Mouse (Mus musculus) ES-CJ7 (cell line): ENCODE results near the gene Actn2.

Experiments used
- DNase-seq: peaks from one replicate; pipeline ENCODE4 v3.0.0; 2011; ENCODE audit warnings: low read depth, low spot score

The Actn2 gene

DNA sequence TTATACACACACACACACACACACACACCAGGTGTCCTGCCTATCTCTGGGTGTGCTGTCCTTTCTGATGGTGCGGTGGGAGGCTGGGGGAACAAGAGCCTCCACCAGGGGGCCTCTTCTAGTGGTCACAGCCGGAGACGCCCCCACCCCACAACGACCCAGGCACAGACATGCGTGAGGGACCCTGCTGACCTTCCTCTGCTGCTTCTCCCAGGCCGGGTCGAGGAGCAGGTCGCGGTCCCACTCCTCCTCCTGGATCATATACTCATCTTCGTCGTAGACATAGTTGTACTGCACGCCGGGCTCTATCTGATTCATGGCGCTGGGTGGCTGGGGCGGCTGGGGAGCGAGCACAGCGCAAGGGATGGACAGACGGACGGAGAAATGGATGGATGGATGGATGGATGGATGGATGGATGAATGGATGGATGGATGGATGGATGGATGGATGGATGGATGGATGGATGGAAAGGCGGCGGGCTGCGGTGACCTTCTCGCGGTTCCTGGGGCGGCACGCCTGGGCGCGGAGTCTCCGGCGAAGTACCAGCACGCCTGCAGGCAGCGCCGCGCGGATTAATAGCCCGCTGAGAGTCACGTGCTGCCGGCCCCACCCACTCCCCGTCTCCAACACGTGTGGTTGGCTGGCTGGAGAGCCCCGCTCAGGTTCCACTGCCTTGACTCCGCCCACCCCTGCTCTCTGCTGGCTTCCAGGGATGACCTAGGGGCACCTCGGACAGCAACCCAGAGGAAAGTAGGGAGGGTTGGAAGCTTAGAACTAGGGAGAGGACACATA, at the start of gene Actn2:
Gene Actn2 (minus strand): TSS at position 578 of the 793 bp plus-strand sequence.
- DNase-seq, result peak; percentile 95

DNA sequence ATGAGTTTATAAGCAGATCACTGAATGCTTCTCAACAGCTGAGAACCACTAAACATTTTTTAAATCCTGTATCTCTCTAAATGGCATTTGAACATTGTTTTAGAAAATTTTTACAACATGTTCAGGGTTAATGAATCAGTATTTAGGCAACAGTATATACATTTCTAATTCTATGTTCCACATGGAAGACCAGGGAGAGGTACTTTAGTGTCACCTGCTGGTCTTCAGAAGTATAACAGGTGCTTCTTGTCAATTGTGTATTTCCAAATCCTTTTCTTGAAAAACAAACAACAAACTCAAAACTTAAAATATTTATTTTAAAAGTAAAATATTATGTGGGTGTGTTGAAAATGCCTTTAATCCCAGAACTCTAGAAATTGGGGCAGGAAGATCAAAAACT, 45.7 kb upstream of the Actn2 start:
- peak; percentile 33 for DNase-seq

DNA sequence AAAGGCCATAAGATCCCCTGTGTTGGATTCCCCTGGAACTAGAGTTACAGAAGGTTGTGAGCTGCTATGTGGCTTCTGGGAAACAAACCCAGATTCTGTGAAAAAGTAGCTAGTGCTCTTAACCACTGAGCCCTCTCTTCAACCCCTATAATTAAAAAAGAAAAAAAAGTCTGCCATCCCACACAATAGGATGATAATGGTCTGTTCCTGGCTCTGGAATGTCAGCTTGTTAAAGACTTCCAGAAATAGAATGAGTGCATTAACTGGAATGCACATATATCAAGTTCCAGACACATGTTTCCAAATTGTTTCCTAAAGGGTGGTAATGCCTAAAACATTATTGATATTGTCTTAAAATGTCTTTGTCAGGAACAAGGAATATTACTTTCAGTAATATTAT, 44.2 kb upstream of the Actn2 start:
- DNase-seq, result no peak

DNA sequence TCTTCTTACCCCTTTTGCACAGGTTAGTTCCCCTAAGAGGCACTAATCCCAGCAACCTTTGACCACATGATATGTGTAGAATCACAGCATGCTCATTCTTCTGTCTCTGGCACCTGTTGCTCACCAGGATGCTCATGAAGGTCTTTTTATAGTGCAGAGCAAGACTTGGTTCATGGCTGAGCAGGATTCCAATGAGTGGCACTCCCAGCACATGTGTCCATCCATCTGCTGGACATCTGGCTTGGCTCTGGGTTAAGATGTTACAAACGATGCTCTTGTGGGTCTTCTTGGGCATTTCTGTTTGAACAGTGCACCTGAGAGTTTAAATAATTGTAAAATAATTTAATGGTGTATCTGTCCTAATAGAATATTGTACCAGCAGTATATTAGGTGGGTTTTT, 36.2 kb upstream of the Actn2 start:
- no peak for DNase-seq

DNA sequence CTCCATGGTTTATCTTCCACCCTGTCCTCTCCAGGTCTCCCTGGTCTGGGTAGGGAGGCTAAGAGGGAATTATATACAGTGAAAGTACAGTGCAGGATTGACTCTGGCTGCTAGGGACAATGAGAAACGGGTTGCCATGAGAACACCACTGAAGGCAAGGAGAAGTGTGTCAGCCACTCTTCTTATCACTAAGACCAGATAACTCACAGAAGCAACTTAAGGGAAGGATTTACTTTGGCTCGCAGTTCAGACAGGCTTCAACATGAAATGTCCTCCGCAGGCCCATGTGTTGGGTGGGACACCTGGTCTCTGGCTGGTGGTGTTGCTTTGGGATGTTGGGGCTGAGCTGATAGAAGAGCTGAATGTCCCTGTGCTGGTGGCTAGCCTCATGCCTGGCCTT, 32.2 kb upstream of the Actn2 start:
- peak; percentile 15 for DNase-seq

DNA sequence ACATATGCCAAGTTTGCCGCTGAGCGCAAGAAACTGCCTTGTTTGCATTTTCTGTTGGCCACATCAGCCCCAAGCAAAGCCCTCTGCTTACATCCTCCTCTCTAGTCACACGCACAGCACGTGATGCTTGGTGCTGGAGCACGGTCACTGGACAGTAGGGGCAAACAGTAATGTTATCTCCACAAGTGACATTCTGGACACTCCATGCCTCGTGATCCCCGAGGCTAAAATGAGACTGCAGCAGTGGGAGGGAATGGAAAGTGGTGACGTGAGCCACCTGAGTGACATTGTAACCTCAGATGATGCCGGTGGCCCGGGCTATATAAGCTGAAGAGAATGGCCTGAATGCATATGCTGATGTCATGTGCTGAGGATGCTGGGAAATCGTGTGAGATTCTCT, 29.4 kb upstream of the Actn2 start:
- no peak for DNase-seq

DNA sequence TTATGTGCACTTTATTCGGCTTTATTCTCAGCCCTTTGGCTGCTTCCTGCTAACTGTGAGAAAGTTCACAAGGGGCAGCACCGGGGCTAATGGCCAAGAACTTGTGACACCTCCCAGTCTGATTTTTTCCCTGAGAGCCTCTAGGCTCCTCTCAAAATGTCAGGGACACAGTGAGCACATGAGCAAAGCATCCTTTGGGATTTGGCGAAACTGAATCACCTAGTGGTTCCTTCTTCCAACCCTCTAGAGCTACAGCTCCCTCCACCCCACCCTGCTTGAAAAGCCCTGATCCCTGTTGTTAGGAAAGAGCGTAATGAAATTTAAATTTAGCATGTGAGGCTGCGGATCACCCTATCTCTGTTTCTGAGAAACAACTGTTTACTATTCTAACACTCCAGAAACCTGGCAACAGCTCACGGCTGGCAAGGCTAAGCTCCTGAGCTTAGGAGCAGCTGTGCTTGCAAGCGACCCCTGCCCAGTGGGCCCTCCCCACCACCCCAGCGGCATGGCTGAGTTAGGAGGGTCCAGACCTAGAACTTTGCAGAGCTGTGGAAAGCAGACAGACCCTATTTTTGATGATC, 28.6 kb upstream of the Actn2 start:
- DNase-seq, result no peak

DNA sequence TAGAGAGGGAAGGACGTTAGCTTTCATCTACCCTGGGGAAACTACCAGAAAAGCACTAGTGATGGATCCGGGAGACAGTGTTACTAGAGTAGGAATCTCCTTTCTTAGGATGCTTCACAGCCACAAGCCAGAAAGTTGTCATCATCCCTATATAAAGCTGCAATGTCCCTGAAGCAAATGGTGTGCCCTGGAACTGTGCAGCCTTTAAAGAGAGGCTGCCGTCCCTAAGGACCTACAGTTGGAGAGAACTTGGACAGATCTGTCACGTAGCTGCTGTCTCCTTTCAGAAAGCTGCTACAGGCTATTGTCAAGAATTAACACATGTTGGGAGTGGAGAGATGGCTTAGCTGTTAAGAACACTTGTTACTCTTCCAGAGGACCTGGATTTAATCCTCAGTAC, 20.9 kb upstream of the Actn2 start:
- no peak for DNase-seq

DNA sequence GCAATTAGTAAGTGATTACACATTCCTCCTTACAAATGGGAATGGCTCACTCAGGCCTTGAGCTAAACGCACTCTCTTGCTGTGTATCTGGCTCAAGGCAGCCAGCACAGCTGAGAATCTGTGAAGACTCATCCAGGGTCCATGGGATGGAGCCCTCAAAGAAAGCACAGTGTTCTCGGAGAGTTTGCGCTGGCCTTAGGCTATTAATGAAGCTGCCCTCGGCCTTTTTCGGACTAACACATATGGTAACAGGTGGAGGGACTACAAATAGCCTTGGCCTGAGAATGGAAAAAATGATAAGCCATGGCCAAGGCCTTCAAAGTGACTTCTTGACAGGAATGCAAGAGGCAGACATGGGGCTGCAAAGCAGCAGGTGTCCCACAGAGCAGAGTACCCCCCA, 17.0 kb upstream of the Actn2 start:
- DNase-seq, result no peak

DNA sequence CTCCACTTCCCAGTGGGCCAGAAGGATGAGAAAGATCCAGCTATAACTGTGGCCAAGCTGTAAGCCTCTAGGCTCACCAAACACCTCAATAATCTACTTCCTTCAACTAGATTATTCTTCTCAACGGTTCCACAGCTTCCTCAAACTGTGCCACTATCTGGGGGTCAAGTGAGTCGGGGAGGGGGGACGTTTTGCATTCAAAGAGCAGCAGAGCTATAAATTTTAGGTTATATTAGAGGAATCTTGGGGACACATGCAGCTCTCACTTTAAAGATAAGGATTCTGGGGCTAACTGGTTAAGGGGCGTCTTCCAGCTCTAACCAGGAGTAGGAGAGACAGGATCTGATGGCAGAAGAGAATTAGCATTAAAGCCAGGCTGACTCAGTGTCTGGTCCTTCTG, 15.6 kb upstream of the Actn2 start:
- DNase-seq, result no peak

DNA sequence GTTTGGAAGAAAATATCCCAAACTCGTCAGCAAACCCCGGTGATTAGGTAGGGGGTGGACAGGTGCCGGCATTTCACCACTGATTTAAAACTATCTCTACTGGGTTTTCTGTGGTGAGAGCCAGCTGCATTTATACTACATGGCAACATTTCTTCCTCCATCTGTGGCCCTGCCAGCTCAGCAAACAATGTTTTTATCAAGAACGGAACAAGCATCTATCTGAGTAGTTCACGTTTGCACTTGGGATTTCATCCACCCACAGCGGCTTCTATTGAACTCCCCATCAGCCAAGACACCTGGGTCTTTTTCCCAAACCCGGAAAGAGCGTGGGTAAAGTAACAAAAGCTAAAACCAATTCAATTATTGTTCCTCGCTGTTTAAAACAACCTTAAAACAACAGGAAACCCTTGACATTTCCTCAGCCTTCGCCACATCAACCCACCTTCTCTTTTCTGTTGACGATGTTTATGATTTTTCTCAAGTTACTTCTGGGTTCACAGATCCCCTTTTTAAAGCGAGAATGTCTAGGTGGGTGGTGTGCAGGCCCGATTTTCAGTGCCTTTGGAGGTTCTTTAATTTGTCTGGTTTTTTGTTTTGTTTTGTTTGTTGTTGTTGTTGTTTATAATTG, 8.8 kb upstream of the Actn2 start:
- DNase-seq, result no peak

DNA sequence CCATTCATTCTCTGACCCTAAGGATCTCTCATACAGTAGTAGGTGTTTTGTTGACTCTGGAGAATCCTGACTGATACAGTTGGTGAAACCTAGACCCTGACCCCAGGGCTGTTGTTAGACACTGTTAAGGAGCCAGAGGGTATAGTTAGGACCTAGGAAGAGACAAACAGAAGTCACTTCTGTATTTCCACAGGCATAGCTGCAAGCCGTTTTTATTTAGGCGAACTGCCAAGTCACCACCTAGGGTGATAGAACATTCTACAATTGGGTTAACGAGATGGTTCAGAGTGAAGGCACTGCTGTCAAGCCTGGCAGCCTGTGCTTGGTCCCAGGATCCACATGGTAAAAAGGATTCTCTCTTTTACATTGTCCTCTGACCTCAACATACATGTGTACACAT, 6.3 kb upstream of the Actn2 start:
- no peak for DNase-seq

DNA sequence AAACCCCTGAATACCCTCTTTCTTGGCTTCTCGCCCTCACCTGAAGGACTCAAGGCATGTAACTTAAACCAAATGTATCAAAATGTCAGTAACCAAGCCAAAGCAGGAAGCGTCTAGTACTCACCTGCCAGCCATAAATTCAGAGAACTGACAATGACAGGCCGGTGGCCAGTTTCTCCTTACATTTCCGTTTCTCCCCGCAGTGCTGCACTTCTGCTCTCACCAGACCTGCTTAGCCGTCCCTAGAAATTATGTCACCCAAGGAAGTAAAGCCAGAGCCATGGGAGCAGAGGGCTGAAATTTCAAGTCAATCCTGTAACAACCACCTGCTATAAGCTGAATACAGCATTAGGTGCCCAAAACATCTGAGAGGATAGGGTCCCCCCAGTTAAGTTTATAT, 887 bp upstream of the Actn2 start:
- DNase-seq, result no peak

DNA sequence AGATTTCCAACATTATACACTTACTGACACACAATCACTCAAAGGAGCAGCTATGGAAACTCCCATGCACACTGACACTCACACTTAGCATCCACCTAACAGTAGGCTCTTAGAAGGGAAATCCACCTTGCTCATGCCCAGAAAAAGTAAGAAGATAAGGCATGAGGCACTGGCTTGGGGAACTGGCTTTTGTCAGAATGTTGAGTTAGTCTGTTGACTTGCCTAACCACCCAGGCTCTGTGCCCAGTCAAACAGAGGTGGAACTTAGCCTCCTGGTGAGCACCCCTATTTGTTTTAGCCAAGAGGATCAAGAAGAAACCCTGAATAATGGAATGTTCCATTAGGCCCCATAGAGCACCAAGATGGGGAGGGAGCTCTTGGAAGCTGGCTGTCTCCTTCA, 1.1 kb downstream of the Actn2 start:
- DNase-seq, result no peak

DNA sequence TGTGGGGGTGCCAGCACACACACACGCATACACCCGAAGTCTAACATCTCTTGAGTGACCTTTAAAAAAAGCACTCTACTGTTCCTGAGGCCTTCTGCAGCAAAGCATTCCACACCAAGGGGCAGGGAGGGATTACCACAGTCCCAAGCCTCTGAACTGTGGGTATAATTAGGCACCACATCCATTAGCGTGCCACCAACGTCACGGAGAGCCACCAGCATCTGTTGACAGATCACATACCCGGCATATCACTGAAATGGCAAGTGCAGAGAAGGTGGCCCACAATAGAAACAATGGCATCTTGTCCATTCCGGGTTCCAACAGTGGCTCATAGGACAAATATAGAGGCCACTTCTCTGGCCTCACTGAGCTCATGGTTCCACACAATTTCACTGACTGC, 2.8 kb downstream of the Actn2 start:
- DNase-seq, result no peak

DNA sequence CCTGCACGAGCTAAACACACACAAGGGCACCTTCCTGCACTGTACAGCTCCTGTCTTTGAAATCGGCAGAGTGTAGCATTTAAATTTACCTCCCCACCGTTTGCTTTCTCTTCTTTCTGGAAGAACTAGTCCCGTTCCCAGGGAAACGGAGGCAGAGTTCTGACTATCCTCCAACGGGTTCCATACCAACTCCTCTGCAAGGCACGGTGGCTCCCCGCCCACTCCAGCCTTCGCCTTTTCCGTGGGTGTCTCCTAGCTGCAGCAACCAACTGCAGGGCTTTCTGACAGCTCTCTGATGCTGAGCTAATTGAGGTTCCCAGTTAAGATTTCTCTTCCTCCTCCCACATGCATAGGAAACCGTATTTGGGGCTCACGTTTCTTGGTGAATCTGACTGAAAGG, 6.5 kb downstream of the Actn2 start:
- DNase-seq, result no peak

DNA sequence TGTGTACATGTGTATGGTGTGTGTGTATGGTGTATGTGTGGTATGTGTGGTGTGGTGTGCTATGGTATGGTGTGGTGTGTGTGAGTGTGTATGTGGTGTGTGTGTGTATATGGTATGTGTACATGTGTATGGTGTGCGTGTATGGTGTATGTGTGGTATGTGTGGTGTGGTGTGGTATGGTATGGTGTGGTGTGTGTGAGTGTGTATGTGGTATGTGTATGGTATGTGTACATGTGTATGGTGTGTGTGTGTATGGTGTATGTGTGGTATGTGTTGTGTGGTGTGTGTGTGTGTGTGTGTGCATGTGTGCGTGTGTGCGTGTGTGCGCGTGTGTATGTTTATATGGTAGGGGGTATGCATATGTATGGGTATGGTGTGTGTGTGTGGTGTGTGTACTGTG, 9.0 kb downstream of the Actn2 start:
- DNase-seq, result no peak

DNA sequence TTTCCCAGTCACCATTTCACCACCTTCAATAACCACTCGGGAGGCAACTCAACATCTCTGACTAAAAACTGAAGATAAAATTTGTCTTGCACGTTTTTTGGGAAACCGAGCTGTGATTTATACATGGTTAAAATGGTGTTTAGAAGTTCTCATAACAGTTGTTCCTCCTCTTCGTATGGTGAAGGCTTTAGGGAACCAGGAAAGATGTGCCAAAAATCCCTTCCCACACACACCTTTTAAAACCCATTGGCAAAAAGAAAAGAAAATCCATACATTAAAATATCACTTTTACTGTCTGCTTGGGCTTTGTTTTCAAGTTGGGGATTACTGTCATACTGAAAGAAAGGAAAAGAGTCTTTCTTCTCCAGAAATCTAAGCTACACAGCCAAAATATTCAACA, 12.2 kb downstream of the Actn2 start:
- DNase-seq, result no peak

DNA sequence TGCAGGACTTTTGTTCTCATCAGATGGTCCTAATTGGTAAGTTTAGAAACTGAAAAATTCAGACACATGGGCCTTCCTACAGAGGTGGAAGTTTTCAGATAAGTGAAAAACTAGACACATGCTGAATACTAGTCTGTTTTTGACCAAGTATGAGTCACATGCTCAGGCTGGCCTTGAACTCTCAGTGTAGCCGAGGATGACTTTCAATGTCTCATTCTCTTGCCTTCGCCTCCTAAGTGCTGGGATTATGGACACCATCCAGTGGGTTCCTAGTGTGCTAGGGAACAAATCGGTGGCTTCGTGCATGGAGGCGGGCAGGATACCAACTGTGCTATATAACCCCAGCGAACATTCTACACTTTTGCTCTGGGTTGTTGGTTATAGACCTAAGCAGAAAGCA, 13.0 kb downstream of the Actn2 start:
- DNase-seq, result no peak

DNA sequence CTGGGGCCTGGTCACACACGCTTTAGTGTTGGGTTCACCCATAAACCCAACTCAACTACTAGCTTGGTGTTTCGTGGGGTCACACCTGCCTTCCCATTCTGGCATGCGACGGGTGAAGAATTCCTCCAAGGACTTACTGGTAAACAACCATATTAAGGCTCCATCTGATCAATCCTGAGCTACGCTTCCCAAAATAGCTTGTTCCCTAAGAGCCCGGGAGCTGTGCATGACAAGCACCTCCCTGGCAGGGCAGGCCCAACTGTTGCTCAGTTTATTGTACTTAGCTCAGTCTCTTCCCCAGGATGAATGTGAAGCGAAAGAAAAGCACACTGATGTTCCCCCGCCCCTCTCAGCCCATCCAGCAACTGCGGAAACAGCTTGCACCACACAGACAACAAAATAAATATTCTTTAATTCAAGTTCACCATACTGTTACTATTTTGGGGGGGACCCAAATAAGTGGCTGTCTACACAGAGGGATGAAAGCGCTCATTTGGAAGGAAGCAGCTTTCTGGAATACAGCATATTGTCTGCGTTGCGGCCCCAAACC, 17.4 kb downstream of the Actn2 start:
- no peak for DNase-seq

DNA sequence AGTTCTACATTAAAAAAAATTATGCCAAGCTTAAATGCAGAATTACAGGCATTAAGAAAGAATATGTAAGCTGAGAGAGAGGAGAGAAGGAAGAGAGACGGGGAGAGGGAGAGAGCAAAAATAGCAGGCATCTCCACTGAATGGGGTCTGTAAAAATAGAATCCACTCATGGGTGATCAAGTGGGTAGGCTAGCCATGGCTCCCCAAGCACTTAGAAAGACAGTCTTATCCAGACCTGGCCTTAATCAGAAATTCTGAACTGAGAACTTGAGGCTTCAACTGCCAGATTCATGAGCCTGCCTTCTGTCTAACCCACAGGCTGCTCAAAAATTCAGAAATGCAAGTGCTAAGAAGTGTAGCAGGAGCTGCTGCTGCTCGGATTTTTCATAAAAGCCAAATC, 20.4 kb downstream of the Actn2 start:
- DNase-seq, result no peak

DNA sequence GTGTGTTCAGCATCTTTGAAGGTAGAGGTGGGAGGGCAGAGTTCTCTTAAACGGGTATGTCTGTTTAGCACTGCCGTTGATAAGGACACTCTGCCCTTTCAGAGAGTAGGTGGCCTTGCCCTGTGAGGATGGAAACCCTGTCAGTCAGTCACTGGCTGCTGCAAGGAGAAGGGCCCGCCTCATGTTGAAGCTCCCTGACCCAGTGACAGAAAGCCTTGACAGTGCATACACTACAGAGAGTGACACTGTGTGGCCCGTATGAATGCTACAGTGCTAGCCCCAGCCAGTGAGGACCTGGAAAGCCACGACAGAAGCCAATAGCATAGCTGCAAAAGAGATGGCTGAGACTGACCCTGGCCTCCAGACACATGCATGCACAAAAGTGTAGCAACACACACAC, 22.5 kb downstream of the Actn2 start:
- no peak for DNase-seq

DNA sequence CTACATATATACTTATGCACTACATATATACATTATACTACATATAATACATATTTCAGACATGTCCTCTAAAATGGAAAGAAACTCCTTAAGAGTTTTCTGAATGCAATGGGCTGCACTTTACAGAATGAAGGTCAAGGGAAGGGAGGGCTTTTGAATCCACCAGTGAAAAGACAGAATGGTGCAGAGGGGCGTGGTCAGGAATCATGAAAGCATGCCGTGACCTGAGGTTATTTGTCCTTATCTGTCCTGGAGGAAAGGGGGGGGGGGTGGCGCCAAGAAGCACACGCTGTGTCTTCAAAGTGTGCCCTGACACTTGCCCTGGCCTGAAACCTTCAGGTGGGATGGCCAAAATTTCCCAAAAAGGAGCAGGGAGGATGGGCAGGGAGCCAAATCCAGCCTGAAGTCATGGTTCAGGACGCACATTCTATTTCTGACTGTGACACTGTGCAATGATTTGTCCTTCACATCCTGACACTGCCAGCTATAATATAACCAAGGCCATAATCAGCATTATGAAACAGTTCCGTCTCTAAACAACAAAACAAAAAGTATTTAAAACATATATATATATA, 23.3 kb downstream of the Actn2 start:
- DNase-seq, result no peak
